Mouse (Mus musculus): ENCODE data around the gene Numbl. TPM values are rescaled to one million over a fixed set of nuclear protein-coding genes. Genes with fewer than 3 reads are reported as not detected.
A peak's percentile ranks its signal among the peaks of the same experiment; 100 is the strongest.

Gene Numbl
- polyA plus RNA-seq (2014; fragmentation: Nextera tagmentation; extraction: Ambion mirVana) = 15.2 and 16.2 TPM in 2 replicates

DNA sequence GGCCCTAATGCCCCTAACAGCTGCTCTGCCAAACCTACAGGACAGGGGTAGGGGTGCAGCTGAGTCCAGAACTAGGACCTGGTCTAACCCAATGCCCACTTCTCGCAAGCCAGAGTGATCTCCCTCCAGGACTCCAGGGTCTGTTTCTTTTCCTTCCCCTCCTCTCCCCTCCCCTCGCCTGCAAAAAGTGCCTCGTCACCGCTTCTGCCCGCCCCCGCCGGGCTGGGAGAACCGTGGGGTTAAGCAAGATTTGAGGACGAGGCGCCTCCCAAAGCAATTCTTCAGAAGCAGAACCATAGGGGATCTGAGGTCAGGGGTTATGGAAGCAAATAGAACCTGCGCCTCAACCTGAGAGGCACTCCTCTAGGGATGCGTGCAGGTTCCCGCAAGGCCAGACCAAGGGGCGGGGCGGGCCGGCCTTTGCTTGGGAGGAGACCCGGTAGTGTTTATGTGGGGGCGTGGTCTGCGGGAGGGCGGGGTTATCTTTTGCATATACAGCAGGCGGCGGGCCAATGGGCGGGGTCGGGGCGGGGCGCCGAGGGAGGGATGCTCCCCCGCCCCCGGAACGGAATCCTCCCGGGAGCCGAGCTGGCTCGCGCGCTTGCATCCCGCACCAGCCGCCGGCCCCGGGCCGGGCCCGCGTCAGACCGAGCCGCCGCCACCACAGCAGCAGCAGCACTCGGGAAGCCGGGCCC is at the start of gene Numbl:
Gene Numbl (plus strand): TSS at position 229 of the 695 bp plus-strand sequence.
- TF ChIP-seq CTCF (IDR thresholded peaks at IDR 0.05; ENCODE audit: low read depth) = no peak
- Histone ChIP-seq H3K9me3 (ENCODE audit: low read depth, low read length) (no peaks in the 10 kb centered on the region), H3K9ac (peak within 1 kb of the TSS; percentile 82), H3K4me3 (ENCODE audit: low read depth, low read length) (peak within 1 kb of the TSS; percentile 81), H3K27ac (ENCODE audit: low read depth) (peak within 1 kb of the TSS; percentile 82), H3K4me2 (peak within 1 kb of the TSS; percentile 65), H3K27me3 (ENCODE audit: insufficient read depth, low read length) (no peaks in the 10 kb centered on the region), H3K4me1 (ENCODE audit: insufficient read depth) (peaks cover 18% of the 10 kb centered on the region; the same call in 1 of the 2 replicates), H3K36me3 (ENCODE audit: insufficient read depth) (peaks cover 21% of the 10 kb centered on the region; the same call in 1 of the 2 replicates)
- ATAC-seq (ENCODE audit: insufficient read depth) (peak; percentile 80), DNase-seq (peak; percentile 92)
- under 1% methylated on average over 46 of the region's 47 CpGs for WGBS

- no peak for TF ChIP-seq CTCF (IDR thresholded peaks at IDR 0.05; ENCODE audit: low read depth)
Measured at GRCm38 (mm10) chr7:27212626-27213025, 45.6 kb upstream of the Numbl start.

GRCm38 (mm10) chr7:27218586-27218985 is 39.6 kb upstream of the Numbl start:
- DNase-seq = no peak
- H3K36me3 ChIP-seq (ENCODE audit: insufficient read depth) = peaks cover 55% of the 10 kb centered on the region
- no peak overlapping the region for H3K4me3 ChIP-seq (ENCODE audit: low read depth, low read length)
- WGBS = 88% methylated on average over 7 of the region's 7 CpGs
- TF ChIP-seq CTCF (IDR thresholded peaks at IDR 0.05; ENCODE audit: low read depth) = no peak
- H3K27ac ChIP-seq (ENCODE audit: low read depth) = no peak overlapping the region
- no peak overlapping the region for H3K4me2 ChIP-seq
- H3K9ac ChIP-seq = no peak overlapping the region
- no peaks in the 10 kb centered on the region for H3K27me3 ChIP-seq (ENCODE audit: insufficient read depth, low read length)
- H3K4me1 ChIP-seq (ENCODE audit: insufficient read depth) = no peaks in the 10 kb centered on the region
- ATAC-seq (ENCODE audit: insufficient read depth) = no peak
- H3K9me3 ChIP-seq (ENCODE audit: low read depth, low read length) = no peaks in the 10 kb centered on the region

More at GRCm38 (mm10) chr7:27212626-27213025, 45.6 kb upstream of the Numbl start:
- Histone ChIP-seq H3K36me3 (ENCODE audit: insufficient read depth) (peaks cover 72% of the 10 kb centered on the region), H3K9ac (no peak overlapping the region), H3K27ac (ENCODE audit: low read depth) (no peak overlapping the region), H3K27me3 (ENCODE audit: insufficient read depth, low read length) (no peaks in the 10 kb centered on the region), H3K9me3 (ENCODE audit: low read depth, low read length) (no peaks in the 10 kb centered on the region), H3K4me3 (ENCODE audit: low read depth, low read length) (no peak overlapping the region), H3K4me1 (ENCODE audit: insufficient read depth) (no peaks in the 10 kb centered on the region), H3K4me2 (no peak overlapping the region)
- 79% methylated on average over 2 of the region's 2 CpGs for WGBS
- ATAC-seq (ENCODE audit: insufficient read depth) = no peak
- no peak for DNase-seq

- H3K4me3 ChIP-seq (ENCODE audit: low read depth, low read length) = no peak overlapping the region
- no peak overlapping the region for H3K27ac ChIP-seq (ENCODE audit: low read depth)
- no peaks in the 10 kb centered on the region for H3K9me3 ChIP-seq (ENCODE audit: low read depth, low read length)
- H3K36me3 ChIP-seq (ENCODE audit: insufficient read depth) = peaks cover 48% of the 10 kb centered on the region
- DNase-seq (no peak), ATAC-seq (ENCODE audit: insufficient read depth) (no peak)
- peaks cover 5% of the 10 kb centered on the region; the same call in 1 of the 2 replicates for H3K4me1 ChIP-seq (ENCODE audit: insufficient read depth)
- no peak overlapping the region for H3K9ac ChIP-seq
- no peak for TF ChIP-seq CTCF (IDR thresholded peaks at IDR 0.05; ENCODE audit: low read depth)
- H3K4me2 ChIP-seq = no peak overlapping the region
- WGBS = 76% methylated on average over 11 of the region's 11 CpGs
- H3K27me3 ChIP-seq (ENCODE audit: insufficient read depth, low read length) = no peaks in the 10 kb centered on the region
Measured at GRCm38 (mm10) chr7:27219937-27220336, 38.3 kb upstream of the Numbl start.

GRCm38 (mm10) chr7:27221939-27222338 is 36.3 kb upstream of the Numbl start:
- ATAC-seq (ENCODE audit: insufficient read depth) (no peak), DNase-seq (no peak)
- H3K4me2 ChIP-seq = no peak overlapping the region
- H3K4me1 ChIP-seq (ENCODE audit: insufficient read depth) = peaks cover 16% of the 10 kb centered on the region; the same call in 1 of the 2 replicates
- no peaks in the 10 kb centered on the region for H3K9me3 ChIP-seq (ENCODE audit: low read depth, low read length)
- H3K27ac ChIP-seq (ENCODE audit: low read depth) = no peak overlapping the region
- TF ChIP-seq CTCF (IDR thresholded peaks at IDR 0.05; ENCODE audit: low read depth) = no peak
- H3K36me3 ChIP-seq (ENCODE audit: insufficient read depth) = peaks cover 33% of the 10 kb centered on the region; the same call in 1 of the 2 replicates
- no peak overlapping the region for H3K4me3 ChIP-seq (ENCODE audit: low read depth, low read length)
- H3K27me3 ChIP-seq (ENCODE audit: insufficient read depth, low read length) = no peaks in the 10 kb centered on the region
- no peak overlapping the region for H3K9ac ChIP-seq
- WGBS = 69% methylated on average over 6 of the region's 6 CpGs

DNA sequence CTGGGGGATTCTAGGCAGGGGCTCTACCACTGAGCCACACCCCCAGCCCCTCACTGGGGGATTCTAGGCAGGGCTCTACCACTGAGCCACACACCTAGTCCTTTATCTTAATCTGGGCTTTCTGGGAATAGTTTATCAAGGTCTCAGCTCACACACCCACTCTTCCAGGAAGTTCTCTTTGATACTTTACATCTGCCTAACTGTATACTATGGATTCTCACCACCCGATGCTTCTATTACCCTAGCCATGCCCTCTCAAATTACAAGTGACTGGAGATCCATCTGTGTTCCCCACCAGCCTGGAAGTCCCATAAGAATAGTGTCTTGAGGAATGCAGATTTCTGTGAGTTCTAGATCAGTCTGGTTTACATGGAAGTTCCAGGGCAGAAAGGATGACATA is 35.7 kb upstream of the Numbl start:
- peaks cover 17% of the 10 kb centered on the region; the same call in 1 of the 2 replicates for H3K4me1 ChIP-seq (ENCODE audit: insufficient read depth)
- DNase-seq (no peak), ATAC-seq (ENCODE audit: insufficient read depth) (no peak)
- H3K4me2 ChIP-seq = no peak overlapping the region
- TF ChIP-seq CTCF (IDR thresholded peaks at IDR 0.05; ENCODE audit: low read depth) = no peak
- H3K9me3 ChIP-seq (ENCODE audit: low read depth, low read length) = no peaks in the 10 kb centered on the region
- no peak overlapping the region for H3K27ac ChIP-seq (ENCODE audit: low read depth)
- no peak overlapping the region for H3K4me3 ChIP-seq (ENCODE audit: low read depth, low read length)
- H3K36me3 ChIP-seq (ENCODE audit: insufficient read depth) = peaks cover 28% of the 10 kb centered on the region; the same call in 1 of the 2 replicates
- 73% methylated on average over 1 of the region's 1 CpGs for WGBS
- H3K9ac ChIP-seq = no peak overlapping the region
- H3K27me3 ChIP-seq (ENCODE audit: insufficient read depth, low read length) = no peaks in the 10 kb centered on the region

- no peak for DNase-seq
- WGBS = 60% methylated on average over 11 of the region's 11 CpGs
- peak overlapping the region; percentile 76; the same call in 1 of the 2 replicates for H3K4me2 ChIP-seq
- peak overlapping the region; percentile 36 for H3K9ac ChIP-seq
- no peak overlapping the region for H3K27ac ChIP-seq (ENCODE audit: low read depth)
- H3K9me3 ChIP-seq (ENCODE audit: low read depth, low read length) = no peaks in the 10 kb centered on the region
- H3K4me1 ChIP-seq (ENCODE audit: insufficient read depth) = peaks cover 17% of the 10 kb centered on the region; the same call in 1 of the 2 replicates
- no peaks in the 10 kb centered on the region for H3K27me3 ChIP-seq (ENCODE audit: insufficient read depth, low read length)
- TF ChIP-seq CTCF (IDR thresholded peaks at IDR 0.05; ENCODE audit: low read depth) = no peak
- H3K4me3 ChIP-seq (ENCODE audit: low read depth, low read length) = no peak overlapping the region
- H3K36me3 ChIP-seq (ENCODE audit: insufficient read depth) = 0 out of 2 replicates have a peak, but pooled peaks cover 11% of the 10 kb centered on the region
- ATAC-seq (ENCODE audit: insufficient read depth) = no peak
Measured at GRCm38 (mm10) chr7:27224877-27225575, 33.2 kb upstream of the Numbl start.
